Mouse (Mus musculus): ENCODE measurements around the gene Tiam1. TPM values are rescaled to one million over a fixed set of nuclear protein-coding genes. Genes with fewer than 3 reads are reported as not detected.

The Tiam1 gene
- total RNA-seq, 2 experiments from 2014 or later: 4.7 to 7.1 TPM

DNA sequence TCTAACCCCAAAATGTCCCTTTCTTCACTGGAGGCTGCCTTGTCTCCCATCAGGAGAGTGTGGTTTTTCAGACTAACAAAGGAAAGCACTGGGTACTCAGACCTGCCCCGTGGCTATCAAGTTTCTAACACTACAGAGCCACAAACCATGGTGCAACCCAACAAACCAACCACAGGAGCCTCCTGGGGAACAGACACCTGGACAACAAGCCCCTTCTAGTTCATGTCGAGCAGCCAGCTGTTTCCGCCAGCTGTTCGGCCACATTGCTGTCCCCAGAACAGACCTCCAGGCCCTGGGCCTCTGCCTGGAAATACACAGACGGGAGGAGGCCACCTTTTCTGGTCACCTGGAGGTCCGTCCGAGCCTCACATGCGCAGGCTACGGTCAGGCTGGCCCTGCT is 21.1 kb downstream of the Tiam1 start:
- intact Hi-C loops (cut with DNase I; ENCODE audit: low total_unique reads): no loop called here

GRCm38 (mm10) chr16:90121799-90122198 is 21.8 kb downstream of the Tiam1 start:
- no peak for DNase-seq

More for the DNA sequence above, 21.1 kb downstream of the Tiam1 start:
- no peak for DNase-seq

DNA sequence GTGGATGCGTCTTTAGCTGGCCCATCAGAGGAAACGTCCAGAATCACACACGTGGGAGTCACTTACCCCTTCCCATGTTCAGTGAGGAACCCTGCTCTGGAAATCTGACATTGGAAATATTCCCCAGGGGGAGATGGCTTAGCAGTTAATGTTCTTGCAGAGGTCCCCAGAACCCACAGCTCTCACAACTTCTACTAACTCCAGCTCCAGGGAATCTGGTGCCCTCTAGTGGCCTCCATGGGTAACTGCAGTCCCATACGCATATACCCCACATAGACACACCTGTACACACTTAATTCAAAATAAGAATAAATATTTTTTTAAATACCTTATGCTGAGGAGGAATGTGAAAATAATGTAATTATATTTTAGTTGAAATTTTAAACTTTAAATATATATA is 23.6 kb downstream of the Tiam1 start:
- no peak for DNase-seq
- intact Hi-C loops (cut with DNase I; ENCODE audit: low total_unique reads): no loop called here

More at GRCm38 (mm10) chr16:90121799-90122198, 21.8 kb downstream of the Tiam1 start:
- intact Hi-C loops (cut with DNase I; ENCODE audit: low total_unique reads): no loop called here

- DNase-seq: no peak
- intact Hi-C loops (cut with DNase I; ENCODE audit: low total_unique reads): no loop called here
These were observed 26.9 kb downstream of the Tiam1 start for GRCm38 (mm10) chr16:90116637-90117182.

DNA sequence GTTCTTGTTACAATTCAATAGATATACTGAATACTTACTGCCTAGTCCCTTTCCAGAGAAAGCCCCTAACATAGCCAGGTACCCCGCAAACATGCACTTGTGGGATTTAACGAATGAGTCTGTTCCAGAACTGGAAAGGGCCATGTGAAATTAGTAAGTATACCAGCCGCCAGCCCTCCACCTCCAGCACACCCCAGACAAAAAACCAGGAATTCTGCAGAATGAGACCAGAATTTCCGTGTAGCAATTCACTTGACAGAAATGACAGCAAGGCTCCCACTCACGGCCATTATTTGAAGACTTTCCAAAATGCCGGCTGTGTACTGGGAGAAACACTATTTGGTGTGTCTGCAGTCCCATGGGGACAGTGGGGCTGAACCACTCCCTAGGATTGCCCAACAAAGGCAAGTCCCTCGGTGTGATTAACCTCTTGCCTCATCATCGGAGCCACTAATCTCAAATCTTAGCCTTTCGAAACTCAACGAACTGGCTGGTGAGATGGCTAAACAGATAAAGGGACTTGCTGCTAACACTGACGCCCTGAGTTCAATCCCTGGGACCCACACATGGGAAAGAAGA is 30.9 kb downstream of the Tiam1 start:
- intact Hi-C loops (cut with DNase I; ENCODE audit: low total_unique reads): no loop called here
- DNase-seq: no peak

DNA sequence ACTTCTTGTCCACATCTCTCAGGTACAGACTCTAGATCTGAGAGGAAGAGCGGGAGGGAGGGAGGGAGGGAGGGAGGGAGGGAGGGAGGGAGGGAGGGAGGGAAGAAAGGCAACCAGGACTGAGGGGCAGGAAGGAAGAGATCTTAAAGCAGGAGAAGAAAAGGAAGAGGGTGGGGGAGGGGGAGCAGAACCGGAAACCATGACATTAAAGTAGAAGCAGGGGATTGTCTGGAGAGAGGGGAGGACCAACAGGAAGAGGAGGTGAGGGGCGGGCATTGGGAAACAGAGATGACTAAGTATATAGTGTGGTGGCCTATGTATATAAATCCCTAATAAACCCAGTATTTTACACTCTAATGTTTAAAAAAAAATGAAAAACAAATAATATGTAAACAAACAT is 34.1 kb downstream of the Tiam1 start:
- no peak for DNase-seq
- intact Hi-C loops (cut with DNase I; ENCODE audit: low total_unique reads): no loop called here

DNA sequence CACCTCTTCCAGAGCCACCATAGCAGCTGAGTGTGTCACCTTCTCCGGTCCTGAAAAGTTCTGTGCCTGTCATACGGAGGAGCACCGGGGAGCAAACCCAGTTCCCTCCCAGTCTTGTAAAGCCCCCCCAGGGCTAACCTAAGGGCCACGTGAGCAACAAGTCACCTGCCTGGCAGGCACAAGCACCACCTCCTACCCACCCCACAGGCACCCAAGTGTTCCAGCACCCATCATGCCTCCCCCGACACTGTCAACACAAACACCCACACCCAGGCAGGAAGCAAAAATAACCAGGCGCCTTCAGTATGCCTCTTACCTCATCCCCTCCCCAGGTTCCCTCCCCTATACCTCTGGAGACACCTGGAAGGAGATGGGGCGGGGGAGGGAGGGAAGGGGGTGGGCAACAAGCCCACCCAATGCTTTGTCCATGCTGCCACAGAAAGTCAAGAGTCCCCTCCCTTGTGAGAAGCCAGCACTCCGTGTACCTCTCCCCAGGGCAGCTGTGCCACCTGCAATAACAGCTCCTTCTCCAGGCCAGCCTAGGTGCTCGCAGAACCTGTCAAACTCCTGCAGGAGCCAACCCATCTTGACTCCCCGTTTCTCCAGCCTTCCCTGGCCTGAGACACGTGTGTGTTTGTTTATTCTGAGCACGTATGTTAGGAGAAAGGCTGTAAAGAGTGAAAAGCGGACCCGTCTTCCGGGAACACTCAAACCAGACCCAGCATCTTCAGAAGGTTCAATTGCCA is 38.7 kb downstream of the Tiam1 start:
- no peak for DNase-seq
- intact Hi-C loops (cut with DNase I; ENCODE audit: low total_unique reads): no loop called here

DNA sequence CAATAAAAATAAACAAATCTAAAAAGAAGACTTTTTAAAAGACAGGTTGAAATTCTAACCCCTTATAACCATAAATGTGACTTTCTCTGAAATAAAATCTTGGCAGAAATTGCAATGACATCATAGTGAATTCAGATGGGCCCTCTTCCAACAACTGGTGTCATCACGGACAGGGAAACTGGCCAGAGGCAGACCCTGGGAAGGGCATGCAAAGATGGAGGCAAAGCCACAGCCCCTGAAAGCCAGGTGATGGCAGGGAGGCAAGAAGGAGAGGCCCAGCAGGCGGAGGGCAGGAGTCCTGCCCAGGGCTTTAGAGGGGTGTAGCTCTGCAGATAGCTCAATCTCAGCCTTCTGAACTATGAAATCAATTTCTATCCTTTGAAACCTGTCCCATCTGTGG is 39.8 kb downstream of the Tiam1 start:
- intact Hi-C loops (cut with DNase I; ENCODE audit: low total_unique reads): no loop called here
- no peak for DNase-seq

DNA sequence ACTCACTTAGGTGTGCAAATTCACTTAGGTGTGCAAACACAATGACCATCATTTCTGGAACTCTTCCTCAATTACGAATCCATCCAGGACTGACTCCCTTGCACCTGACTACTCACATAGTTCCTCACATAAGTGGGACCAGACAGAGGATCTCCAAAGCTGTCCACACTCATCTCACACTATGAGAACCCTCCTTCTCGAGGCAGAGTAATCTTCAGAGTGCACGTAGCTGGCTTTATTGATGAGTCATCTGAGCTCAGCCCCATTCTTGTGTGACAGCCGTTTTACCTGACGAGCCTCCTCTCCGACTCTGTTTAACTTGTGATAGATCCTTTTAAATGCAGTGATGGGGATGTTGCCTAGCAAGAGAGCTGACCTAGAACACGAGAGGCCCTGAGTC is 41.0 kb downstream of the Tiam1 start:
- no peak for DNase-seq
- intact Hi-C loops (cut with DNase I; ENCODE audit: low total_unique reads): no loop called here

DNA sequence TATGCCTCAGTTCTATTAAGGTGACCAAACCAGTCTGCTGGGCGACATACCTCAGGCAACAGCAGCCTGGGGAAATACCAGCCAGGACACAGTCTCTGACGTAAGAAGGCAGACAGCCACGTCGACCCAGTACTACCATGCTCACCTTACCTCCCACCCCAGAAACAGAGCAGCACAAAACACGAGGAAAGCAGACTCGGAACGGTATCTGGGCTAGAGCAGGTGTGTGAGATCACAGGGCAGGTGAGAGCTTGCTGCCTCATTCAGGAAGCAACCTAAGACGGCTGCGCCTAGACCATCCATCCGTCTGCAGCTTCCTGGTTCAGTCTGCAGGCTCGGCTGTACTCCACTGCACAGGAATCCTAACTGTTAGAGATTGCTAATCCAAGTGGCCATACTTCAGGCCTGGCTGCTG is 45.4 kb downstream of the Tiam1 start:
- no peak for DNase-seq
- intact Hi-C loops (cut with DNase I; ENCODE audit: low total_unique reads): no loop called here

- intact Hi-C loops (cut with DNase I; ENCODE audit: low total_unique reads): no loop called here
These were observed 45.8 kb downstream of the Tiam1 start for GRCm38 (mm10) chr16:90097769-90098168.

DNA sequence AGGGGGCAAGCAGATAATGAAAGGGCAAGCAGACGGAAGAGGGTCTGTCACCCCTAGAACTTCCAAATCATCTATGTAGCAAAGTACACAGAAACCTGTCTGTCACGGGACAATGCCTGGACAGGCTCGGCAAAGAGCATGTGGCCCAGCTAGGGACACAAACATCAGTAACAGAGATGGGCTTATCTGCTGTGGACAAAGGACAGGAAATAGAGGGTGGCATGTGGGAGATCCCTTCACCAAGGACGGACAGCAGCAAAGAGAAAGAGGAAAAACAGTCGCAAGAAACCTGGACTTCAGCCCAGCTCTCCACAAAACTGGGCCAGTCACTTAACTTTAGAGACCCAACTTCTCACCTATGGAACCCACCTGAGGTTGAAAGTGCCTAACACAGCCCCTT is 47.6 kb downstream of the Tiam1 start:
- DNase-seq: no peak
- intact Hi-C loops (cut with DNase I; ENCODE audit: low total_unique reads): no loop called here

More at GRCm38 (mm10) chr16:90097769-90098168, 45.8 kb downstream of the Tiam1 start:
- DNase-seq: no peak

DNA sequence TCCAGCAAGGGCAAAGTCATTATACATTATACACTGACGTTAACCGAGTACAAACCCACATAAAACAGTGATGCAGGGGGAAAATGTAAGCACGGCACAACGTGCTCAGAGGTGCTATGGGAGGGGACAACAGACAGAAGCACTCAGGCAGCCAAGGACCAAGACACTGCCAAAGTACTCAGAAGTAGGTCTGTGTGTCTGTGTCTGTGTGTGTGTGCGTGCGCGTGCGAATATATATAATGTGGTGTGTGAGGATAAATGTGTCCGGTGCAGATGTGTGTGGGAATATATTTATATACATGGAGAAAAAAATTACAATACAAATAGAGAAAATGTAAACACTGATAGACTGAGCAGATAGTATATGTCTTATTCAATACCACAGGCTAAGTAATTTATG is 50.6 kb downstream of the Tiam1 start:
- intact Hi-C loops (cut with DNase I; ENCODE audit: low total_unique reads): no loop called here
- DNase-seq: no peak

GRCm38 (mm10) chr16:90091906-90092305 is 51.7 kb downstream of the Tiam1 start:
- intact Hi-C loops (cut with DNase I; ENCODE audit: low total_unique reads): no loop called here
- DNase-seq: no peak

- no peak for DNase-seq
- intact Hi-C loops (cut with DNase I; ENCODE audit: low total_unique reads): no loop called here
These were observed 52.4 kb downstream of the Tiam1 start for GRCm38 (mm10) chr16:90091112-90091720.

DNA sequence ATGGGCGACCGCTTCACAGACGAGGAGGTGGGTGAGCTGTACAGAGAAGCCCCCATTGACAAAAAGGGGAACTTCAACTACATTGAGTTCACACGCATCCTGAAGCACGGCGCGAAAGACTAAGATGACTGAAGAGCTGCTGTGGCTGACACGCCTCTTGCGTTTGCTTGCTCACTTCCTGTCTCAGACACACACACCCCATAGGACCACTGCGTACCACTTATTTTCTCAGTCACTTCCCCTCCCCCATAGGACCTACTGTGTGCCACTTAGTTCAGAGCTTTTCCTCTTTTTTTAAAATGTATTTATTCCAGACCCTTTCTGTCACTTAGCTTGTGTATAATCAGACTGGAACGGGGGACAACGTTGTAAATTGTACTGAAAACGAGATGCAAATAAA is 53.2 kb downstream of the Tiam1 start:
- intact Hi-C loops (cut with DNase I; ENCODE audit: low total_unique reads): no loop called here
- no peak for DNase-seq

- intact Hi-C loops (cut with DNase I; ENCODE audit: low total_unique reads): no loop called here
- DNase-seq: no peak
These were observed 56.3 kb downstream of the Tiam1 start for GRCm38 (mm10) chr16:90087256-90087655.

- intact Hi-C loops (cut with DNase I; ENCODE audit: low total_unique reads): no loop called here
These were observed 57.5 kb downstream of the Tiam1 start for GRCm38 (mm10) chr16:90086111-90086510.

DNA sequence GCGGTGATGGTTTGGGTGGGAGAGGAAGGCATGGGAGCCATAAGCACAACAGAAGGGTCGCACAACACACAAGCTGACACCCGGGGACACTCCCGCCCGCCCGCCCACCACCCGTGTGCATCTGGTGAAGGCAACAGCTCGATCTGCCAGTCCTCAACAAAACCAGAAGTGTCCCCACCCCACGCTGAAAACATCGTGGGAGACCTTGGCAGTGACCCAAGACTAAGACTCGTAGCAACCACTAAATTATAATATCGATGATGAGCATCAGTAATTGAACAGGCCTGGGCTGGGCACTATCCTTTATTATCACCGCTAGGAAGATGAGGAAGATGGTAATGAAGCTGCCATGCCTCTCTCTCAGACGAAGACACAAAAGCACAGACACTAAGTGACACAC is 58.0 kb downstream of the Tiam1 start:
- no peak for DNase-seq
- intact Hi-C loops (cut with DNase I; ENCODE audit: low total_unique reads): no loop called here

More at GRCm38 (mm10) chr16:90086111-90086510, 57.5 kb downstream of the Tiam1 start:
- no peak for DNase-seq

DNA sequence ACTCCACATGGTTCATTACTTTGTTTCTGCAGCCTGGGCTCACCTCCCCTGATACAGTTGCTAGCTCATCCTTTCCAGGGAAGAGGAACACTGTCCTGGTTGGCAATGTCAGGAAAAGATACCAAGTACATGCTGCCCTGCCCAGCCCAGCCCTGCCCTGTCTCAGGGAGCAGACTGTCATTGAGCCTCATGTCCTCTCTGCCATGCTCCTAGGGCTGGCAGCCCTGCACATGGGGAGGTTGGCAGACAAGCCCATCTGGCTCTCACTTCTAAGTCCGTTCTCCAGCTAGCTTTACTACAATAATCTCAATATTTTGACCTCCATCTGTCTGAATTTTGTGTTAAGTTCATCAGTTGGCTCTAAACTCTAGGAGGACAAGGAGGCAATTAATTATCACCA is 62.4 kb downstream of the Tiam1 start:
- DNase-seq: no peak
- intact Hi-C loops (cut with DNase I; ENCODE audit: low total_unique reads): no loop called here

Measured in gastrocnemius, postnatal 14 days (tissue).